Mouse (Mus musculus): ENCODE data around the gene Efna1.
A peak's percentile ranks its signal among the peaks of the same experiment; 100 is the strongest.

Efna1 gene

GRCm38 (mm10) chr3:89280606-89281511 lies at the start of gene Efna1:
Efna1 (minus strand) TSS chr3:89281142.
- peak; percentile 67 for DNase-seq (ENCODE audit: low read depth, low spot score)

DNA sequence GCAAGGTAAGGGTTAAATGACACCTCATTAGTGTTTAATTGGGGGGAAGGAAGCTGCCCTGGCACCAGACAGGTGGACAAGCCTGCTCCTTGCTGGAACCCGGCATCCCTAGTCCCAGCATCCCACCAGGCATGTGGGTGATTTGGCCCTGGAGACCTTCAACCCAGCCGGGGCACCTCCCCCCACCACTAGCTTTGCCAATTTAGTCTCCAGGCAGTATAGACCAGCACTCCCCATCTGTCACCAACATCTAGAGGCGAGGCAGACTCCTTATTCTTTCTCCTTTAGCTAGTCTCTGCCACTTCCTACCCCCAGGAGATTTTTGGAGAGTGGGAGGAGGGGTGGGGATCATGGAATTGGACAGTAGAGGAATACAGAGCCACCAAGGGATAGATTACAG lies 49.4 kb upstream of the Efna1 start:
- no peak for DNase-seq (ENCODE audit: low read depth, low spot score)

- peak; percentile 61 for DNase-seq (ENCODE audit: low read depth, low spot score)
Observed at GRCm38 (mm10) chr3:89328623-89329022, 47.7 kb upstream of the Efna1 start.

- peak; percentile 78 for DNase-seq (ENCODE audit: low read depth, low spot score)
Observed at GRCm38 (mm10) chr3:89327371-89327870, 46.5 kb upstream of the Efna1 start.

DNA sequence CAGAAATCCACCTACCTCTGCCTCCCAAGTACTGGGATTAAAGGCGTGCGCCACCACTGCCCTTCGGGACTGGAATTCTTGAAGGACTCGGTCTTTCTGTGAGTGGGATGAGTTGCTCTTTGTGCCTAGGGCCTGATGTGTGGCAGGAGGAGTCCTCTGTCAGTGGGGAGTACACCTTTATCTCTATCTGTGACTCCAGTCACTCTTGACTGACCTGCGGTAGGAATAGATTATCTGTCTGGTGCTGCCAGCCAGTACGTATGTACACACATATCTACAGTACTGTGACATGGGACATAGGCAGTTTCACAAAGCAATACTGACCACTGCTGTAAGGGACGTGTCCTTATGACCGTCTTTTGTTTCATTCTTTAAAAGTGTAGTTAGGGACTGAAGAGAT lies 44.9 kb upstream of the Efna1 start:
- DNase-seq (ENCODE audit: low read depth, low spot score): no peak

DNA sequence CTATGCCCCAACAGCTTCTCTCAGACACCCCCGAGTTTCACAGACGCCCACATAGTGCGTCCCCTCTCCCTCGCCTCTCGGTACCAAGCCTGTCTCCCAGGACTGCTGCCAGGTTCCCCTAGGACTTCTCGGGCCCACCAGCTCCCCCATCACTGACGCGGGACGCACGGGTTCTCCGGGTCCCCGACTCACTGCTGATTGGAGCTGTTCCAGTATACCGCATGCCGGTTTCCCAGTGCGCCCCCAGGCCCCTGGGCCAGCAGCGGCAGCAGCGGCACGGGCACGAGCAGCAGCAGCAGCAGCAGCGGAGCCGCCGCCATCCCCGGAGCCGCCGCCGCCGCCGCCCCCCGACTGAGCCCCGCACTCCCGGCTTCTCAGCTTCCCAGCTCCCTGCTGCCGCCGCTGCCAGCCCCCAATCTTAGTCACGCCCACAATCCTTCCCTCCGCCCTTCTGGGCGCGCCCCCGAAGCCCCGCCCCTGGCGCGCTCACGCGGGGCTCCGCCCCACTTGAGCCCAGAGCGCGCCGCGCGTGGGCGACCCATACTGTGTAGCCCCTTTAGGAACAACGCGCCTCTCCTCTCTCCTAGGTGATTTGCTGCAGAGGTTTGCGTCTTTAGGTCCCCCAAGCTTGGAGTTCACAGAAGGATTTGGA lies 41.7 kb upstream of the Efna1 start, which contains the start of gene Efna3:
Efna3 (minus strand) TSS at position 452 of the 652 bp plus-strand sequence.
- DNase-seq (ENCODE audit: low read depth, low spot score): peak; percentile 79

DNA sequence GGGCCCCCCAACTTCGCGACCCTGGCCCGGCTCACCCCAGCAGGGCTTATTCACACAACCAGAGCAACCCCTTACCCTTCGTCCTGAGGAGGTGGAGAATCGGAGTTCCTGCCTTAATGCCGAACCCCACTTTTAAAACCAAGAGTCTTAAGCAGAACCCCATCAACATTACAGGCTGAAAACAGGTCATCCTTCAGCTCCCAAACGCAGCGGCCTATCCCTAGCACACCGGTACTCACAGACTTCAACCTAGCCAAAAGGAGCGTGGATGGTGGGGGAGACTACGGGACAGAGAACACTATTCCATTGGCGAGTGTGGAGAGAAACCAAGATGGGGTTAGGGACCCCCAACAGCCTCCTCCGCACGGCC lies 41.2 kb upstream of the Efna1 start:
- peak; percentile 33 for DNase-seq (ENCODE audit: low read depth, low spot score)

- peak; percentile 23 for DNase-seq (ENCODE audit: low read depth, low spot score)
Observed at GRCm38 (mm10) chr3:89321183-89322130, 40.5 kb upstream of the Efna1 start.

GRCm38 (mm10) chr3:89320581-89321182 lies 39.7 kb upstream of the Efna1 start:
- DNase-seq (ENCODE audit: low read depth, low spot score): peak; percentile 85

DNA sequence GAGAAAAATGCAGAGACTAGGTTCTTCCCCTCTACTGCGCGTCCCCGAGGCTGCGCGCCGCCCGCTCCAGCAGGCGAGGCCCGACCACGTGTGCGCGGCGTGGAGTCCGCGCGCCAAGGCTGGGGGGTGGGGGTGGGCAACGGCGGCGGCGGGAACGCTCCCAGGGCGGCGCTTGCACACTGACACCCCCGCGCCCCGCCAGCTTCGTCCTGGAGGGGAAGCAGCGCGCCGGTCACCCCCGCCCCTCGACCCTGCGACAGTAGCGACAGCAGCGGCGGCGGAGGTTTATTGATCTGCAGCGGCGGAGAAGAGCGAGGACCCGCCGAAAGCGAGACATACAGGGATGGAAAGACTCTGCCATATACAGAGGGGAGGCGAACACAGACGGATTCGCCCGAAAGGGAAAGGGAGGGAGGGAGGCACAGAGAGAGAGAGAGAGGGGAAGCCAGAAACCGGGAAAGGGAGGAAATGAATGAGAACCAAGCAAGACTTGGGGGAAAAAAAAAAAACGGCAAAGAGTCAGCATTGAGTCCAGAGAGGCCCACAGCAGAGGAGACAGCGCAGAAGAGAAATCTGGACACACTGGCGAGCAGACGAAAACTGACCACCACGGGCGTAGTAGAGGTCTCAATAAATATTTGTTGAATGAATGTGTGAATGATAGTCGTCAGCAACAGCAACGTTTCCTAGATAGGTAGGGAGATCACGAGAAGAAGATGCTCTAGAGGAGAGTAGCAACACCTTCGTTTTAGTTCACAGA lies 38.8 kb upstream of the Efna1 start:
- DNase-seq (ENCODE audit: low read depth, low spot score): peak; percentile 39

DNA sequence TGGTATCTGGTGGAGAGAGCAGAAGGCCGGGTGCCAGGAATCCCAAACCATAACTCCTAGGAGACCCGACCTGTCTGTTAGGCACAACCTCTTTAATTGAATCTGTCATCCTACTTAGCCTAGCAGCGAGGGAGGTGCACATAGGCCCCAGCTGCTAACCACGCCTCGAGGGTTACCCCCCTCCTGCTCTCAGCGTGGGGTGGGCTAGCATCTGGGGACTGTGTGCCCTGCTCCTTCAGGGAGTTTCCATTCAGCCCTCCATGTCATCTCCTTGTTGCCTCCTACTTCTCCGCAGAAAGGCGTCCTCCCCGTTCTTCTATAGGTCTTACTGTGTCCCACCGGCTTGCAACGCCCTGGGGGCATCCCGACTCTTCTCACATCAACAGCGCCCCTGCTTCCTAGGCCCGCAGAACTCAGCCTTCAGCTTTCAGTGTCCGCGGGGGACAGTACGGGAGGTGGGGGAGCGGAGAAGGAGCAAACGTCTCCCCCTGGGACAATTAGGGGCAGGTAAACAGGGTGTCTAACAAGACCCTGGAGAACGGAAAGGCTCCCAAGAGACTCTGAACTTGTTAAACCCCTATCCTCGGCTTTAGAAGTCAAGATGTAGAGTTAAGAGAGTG lies 38.1 kb upstream of the Efna1 start:
- DNase-seq (ENCODE audit: low read depth, low spot score): peak; percentile 41

GRCm38 (mm10) chr3:89318316-89318715 lies 37.4 kb upstream of the Efna1 start:
- DNase-seq (ENCODE audit: low read depth, low spot score): no peak

DNA sequence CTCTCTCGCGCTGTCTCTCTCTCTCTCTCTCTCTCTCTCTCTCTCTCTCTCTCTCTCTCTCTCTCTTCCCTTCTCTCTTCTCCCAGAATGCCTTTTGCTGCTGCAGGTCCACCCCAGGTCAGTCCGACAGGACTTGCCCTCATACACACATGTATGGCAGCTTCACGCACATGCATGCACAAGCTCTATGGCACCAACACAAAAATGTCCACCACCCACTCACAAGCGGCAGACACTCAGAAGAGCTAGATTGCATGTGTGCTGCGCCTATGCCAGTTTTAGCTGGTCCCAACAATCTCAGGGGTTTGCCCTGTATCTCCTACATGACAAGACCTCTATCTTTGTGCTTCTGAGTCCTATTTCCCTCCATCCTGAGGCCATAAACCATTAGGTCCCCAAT lies 36.3 kb upstream of the Efna1 start:
- no peak for DNase-seq (ENCODE audit: low read depth, low spot score)

DNA sequence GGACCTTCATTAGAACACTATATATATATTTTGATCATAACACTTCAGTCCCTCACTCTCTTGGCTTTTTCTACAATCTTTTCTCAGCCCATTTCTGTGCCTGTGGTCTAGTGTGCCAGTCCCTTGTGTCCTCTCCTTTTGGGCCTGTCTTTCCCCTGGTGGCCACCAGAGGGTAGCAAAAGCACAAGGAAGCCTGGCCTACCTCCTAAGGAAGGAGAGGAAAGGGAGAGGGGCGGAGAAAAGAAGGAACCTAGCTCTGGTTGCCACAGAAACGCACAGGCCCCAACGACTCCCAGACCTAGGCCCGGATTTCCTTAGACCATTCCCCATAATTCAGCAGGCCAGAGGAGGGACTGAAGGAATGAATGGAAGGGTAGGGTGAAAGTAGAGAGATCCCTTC lies 35.9 kb upstream of the Efna1 start:
- peak; percentile 98 for DNase-seq (ENCODE audit: low read depth, low spot score)

DNA sequence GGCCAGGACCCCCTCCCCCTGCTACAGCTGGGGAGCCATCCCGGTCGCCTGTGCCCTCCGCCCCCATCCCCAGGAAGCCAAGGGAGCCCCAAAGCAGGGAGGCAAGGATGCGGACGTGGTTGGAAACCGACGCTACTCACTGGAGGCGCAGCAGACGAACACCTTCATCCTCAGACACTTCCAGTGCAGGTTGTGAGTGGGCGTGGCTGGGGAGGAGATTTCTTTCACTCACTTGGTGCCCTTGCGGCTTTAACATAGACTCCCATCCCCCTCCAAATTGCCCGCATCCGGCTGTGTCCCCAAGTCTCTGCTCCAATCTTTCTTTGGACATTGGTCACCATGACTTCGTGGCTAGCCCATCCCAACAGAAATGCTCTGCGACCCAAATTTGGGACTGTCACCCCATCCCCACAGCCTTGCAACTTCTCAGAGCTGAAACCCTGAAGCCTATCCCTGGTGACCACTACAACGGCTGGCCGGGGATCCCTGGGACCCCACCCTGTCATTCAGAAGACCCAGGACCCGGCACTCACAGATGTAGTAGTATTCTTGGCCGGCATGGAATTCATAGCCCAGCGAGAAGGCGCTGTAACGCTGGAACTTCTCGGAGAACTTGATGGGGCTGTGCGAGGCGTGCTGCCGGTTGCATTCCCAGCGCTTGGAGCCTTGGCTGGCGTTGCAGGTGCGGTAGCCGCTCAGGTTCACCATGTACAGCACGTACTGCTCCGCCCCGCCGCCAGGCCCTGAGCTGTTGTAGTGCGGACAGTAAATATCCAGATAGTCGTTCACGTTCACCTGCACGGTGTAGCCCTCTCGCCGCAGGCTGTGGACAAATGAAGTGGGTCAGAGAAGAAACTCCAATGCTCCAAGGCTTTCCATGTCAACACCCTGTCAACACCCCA lies 35.2 kb upstream of the Efna1 start:
- DNase-seq (ENCODE audit: low read depth, low spot score): peak; percentile 83

GRCm38 (mm10) chr3:89315195-89315929 lies 34.4 kb upstream of the Efna1 start:
- DNase-seq (ENCODE audit: low read depth, low spot score): peak; percentile 92

GRCm38 (mm10) chr3:89314791-89315190 lies 33.8 kb upstream of the Efna1 start:
- peak; percentile 60 for DNase-seq (ENCODE audit: low read depth, low spot score)

GRCm38 (mm10) chr3:89314340-89314739 lies 33.4 kb upstream of the Efna1 start:
- DNase-seq (ENCODE audit: low read depth, low spot score): no peak
